Mouse (Mus musculus) hematopoietic stem cell, adult 5-6 weeks (primary cell): ENCODE results near the gene Plekhh1. TPM values are rescaled to one million over a fixed set of nuclear protein-coding genes. Genes with fewer than 3 reads are reported as not detected.

Experiments used
- ATAC-seq, 2 experiments: fragments of 125-278 bp in 1 of 2; replicated peaks in 1 of 2; 2 replicates each; pipeline ENCODE4 v1.8.0; 2016 to 2017; ENCODE audit warnings: inconsistent platforms in 2 of 2, mild to moderate bottlenecking in 2 of 2, moderate number of reproducible peaks in 2 of 2, low read depth in 1 of 2, moderate TSS enrichment in 1 of 2; ENCODE audit not compliant: low FRiP score in 2 of 2, poor library complexity in 2 of 2, severe bottlenecking in 2 of 2, insufficient read depth in 1 of 2, low TSS enrichment in 1 of 2
- total RNA-seq: library from RNA; stranded (forward); fragments of 172-1452, 232-1000 nt; gene quantifications from 2 replicates; pipeline ENCODE4 v1.2.3, GENCODE M21; 2017

Plekhh1 gene
- total RNA-seq, 1 experiment from 2014 or later = 0.60 TPM

- no peak for ATAC-seq
These were observed 31.2 kb downstream of the Plekhh1 start for GRCm38 (mm10) chr12:79060134-79060533.

- no peak for ATAC-seq
These were observed 32.0 kb downstream of the Plekhh1 start for GRCm38 (mm10) chr12:79060766-79061652.

GRCm38 (mm10) chr12:79064451-79064850, 35.5 kb downstream of the Plekhh1 start:
- no peak for ATAC-seq

GRCm38 (mm10) chr12:79066431-79066830, 37.5 kb downstream of the Plekhh1 start:
- ATAC-seq = no peak

- ATAC-seq = no peak
These were observed 38.6 kb downstream of the Plekhh1 start for GRCm38 (mm10) chr12:79067526-79067925.

- ATAC-seq = no peak
These were observed 39.3 kb downstream of the Plekhh1 start for GRCm38 (mm10) chr12:79068306-79068705.

GRCm38 (mm10) chr12:79069187-79069608, 40.2 kb downstream of the Plekhh1 start:
- ATAC-seq = no peak

- ATAC-seq = peak; percentile 34; a peak in 2 of 4 replicates
These were observed 41.0 kb downstream of the Plekhh1 start for GRCm38 (mm10) chr12:79069916-79070315.

- no peak for ATAC-seq
These were observed 41.9 kb downstream of the Plekhh1 start for GRCm38 (mm10) chr12:79070736-79071333.

- ATAC-seq = no peak
These were observed 43.6 kb downstream of the Plekhh1 start for GRCm38 (mm10) chr12:79072576-79072975.

- ATAC-seq = no peak
These were observed 44.4 kb downstream of the Plekhh1 start for GRCm38 (mm10) chr12:79073362-79073761.

- peak; percentile 86 to 95 for ATAC-seq
These were observed 60.3 kb downstream of the Plekhh1 start, which contains the start of gene Pigh for GRCm38 (mm10) chr12:79089182-79089812. Pigh (minus strand) TSS chr12:79089651.

GRCm38 (mm10) chr12:79092569-79092968, 63.6 kb downstream of the Plekhh1 start:
- ATAC-seq = peak; percentile 61 to 63; a peak in 3 of 4 replicates

- peak; percentile 69 to 72 for ATAC-seq
These were observed 68.3 kb downstream of the Plekhh1 start for GRCm38 (mm10) chr12:79097106-79097752.

- no peak for ATAC-seq
These were observed 74.8 kb downstream of the Plekhh1 start for GRCm38 (mm10) chr12:79103773-79104172.

GRCm38 (mm10) chr12:79104544-79104943, 75.6 kb downstream of the Plekhh1 start:
- ATAC-seq = no peak

GRCm38 (mm10) chr12:79105312-79105711, 76.3 kb downstream of the Plekhh1 start:
- ATAC-seq = no peak
